Mouse (Mus musculus) forebrain, embryonic 14.5 days (tissue): Measurements from ENCODE around the gene Trpm2. TPM values are rescaled to one million over a fixed set of nuclear protein-coding genes. Genes with fewer than 3 reads are reported as not detected.
A peak's percentile ranks its signal among the peaks of the same experiment; 100 is the strongest.

Experiments
- ATAC-seq: fragments of 200-750 bp; cut with Nextera tagmentation; 2 replicates; pipeline ENCODE4 v1.8.0; 2017; ENCODE audit warnings: mild to moderate bottlenecking, moderate library complexity
- DNase-seq: peaks from one replicate; pipeline ENCODE4 v3.0.0-alpha.2; 2015; ENCODE audit warnings: low spot score
- H3K27ac ChIP-seq: fragments of 300-500 bp; sonication (generic); 2 replicates; pipeline ENCODE4 v1.5.1; 2014; ENCODE audit warnings: low read depth, mild to moderate bottlenecking, control low read depth, low read length, moderate library complexity
- H3K27me3 ChIP-seq: fragments of 300-500 bp; sonication (generic); replicated peaks from 2 replicates; pipeline ENCODE4 v1.6.1; 2014; ENCODE audit warnings: low read length, control low read depth, mixed read lengths; ENCODE audit not compliant: control insufficient read depth, insufficient read depth
- H3K36me3 ChIP-seq: fragments of 300-500 bp; sonication (generic); 2 replicates; pipeline ENCODE4 v1.6.1; 2014; ENCODE audit warnings: low read length, control low read depth; ENCODE audit not compliant: control insufficient read depth, insufficient read depth
- H3K4me1 ChIP-seq: fragments of 300-500 bp; sonication (generic); 2 replicates; pipeline ENCODE4 v1.6.1; 2014; ENCODE audit warnings: antibody characterized with exemption, low read length, control low read depth; ENCODE audit not compliant: control insufficient read depth, insufficient read depth
- H3K4me2 ChIP-seq: fragments of 300-500 bp; sonication (generic); 2 replicates; pipeline ENCODE4 v1.6.1; 2014; ENCODE audit warnings: mild to moderate bottlenecking, control low read depth, low read length
- H3K4me3 ChIP-seq: fragments of 300-500 bp; sonication (generic); 2 replicates; pipeline ENCODE4 v1.5.1; 2014; ENCODE audit warnings: low read depth, low read length, control low read depth
- H3K9ac ChIP-seq: fragments of 300-500 bp; sonication (generic); 2 replicates; pipeline ENCODE4 v1.6.1; 2014; ENCODE audit warnings: mild to moderate bottlenecking, low read length, control low read depth, moderate library complexity
- H3K9me3 ChIP-seq: fragments of 300-500 bp; sonication (generic); replicated peaks from 2 replicates; pipeline ENCODE4 v1.6.1; 2016; ENCODE audit warnings: low read length, control low read depth, mixed read lengths; ENCODE audit not compliant: control insufficient read depth
- WGBS: fragments of 180-500 bp; shearing (Covaris S2); extraction: QIAGEN DNeasy Blood & Tissue Kit; methylation state at CpG from one replicate; pipeline ENCODE4 v1.1.7; 2014; 5-methylcytosine and 5-hydroxymethylcytosine counted together
- polyA plus RNA-seq: library from polyadenylated mRNA; unstranded; fragments of >200 nt; fragmentation: Nextera tagmentation; extraction: Ambion mirVana; gene quantifications from 2 replicates; pipeline ENCODE4 v1.2.1, GENCODE M21; 2014

Gene Trpm2
- polyA plus RNA-seq, 1 experiment from 2014 or later, result 1.4 TPM

DNA sequence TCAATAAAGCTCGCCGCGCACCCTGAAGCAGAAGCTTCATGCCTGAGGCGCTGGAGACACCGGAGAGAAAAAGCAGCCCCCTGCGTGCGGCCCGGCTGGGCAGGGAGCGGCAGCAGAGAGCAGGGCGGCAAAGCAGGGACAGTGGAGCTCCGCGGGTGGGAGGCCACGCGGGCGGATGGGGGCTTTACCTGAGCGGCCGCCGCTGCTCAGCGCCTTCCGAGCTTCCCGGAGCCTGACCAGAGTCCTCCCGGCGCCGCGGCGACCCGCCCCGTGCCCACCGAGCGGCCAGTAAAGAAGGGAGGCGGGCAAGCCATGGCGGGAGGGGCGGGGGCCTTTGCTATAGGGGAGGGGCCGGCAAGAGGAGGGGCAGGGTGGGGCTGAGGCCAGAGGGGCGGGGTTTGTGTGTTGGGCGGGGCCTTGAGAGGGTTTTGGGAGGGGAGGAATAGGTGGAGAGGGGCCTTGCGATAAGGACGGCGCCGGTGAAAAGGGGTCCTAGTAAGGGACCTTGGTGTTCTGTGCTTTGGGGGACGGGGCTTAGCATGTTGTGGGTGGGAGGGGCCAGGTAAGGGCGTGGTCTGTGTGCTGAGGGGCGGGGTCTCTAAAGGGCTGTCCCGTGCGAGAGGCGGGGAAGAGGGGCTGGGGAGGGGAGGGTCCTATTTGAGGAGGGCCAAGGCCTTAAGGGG lies 68.0 kb downstream of the Trpm2 start, which contains the start of gene Lrrc3:
TSS of gene Lrrc3 (minus strand) at position 326 of the 683 bp plus-strand sequence.
- no peaks in the 10 kb centered on the region for H3K9me3 ChIP-seq
- peak; percentile 66 for DNase-seq
- H3K27ac ChIP-seq, result peak within 1 kb of the TSS; percentile 1; the same call in 1 of the 2 replicates
- H3K27me3 ChIP-seq, result no peaks in the 10 kb centered on the region
- peak within 1 kb of the TSS; percentile 71 for H3K9ac ChIP-seq
- H3K4me3 ChIP-seq, result peak within 1 kb of the TSS; percentile 51
- no peaks in the 10 kb centered on the region for H3K4me1 ChIP-seq
- no peaks in the 10 kb centered on the region for H3K36me3 ChIP-seq
- ATAC-seq, result peak; percentile 79
- H3K4me2 ChIP-seq, result peak within 1 kb of the TSS; percentile 82
- under 1% methylated on average over 46 of the region's 46 CpGs for WGBS

DNA sequence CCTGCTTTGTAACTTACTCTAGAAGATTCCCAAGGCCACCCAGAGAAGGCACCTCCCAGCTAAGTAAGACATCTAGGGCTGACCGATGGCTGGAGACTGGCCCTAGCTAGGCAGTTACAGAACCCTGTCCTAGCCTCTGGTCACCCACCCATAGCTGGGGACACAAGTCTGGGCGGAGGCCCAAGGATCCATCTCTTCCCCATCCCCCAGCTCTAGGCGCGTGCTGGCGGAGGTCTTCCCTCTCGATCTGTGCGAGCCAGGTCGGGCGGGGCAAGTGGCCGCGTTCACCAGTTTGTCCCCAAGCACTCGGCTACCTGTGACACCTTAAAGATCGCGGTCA lies 68.5 kb downstream of the Trpm2 start:
- DNase-seq (no peak), ATAC-seq (peak; percentile 35; the same call in 1 of the 2 replicates)
- peak overlapping the region; percentile 82 for H3K4me2 ChIP-seq
- H3K9ac ChIP-seq, result peak overlapping the region; percentile 71
- H3K27ac ChIP-seq, result 0 out of 2 replicates have a peak overlapping the region, but pooled peaks have one; percentile 1
- no peaks in the 10 kb centered on the region for H3K27me3 ChIP-seq
- no peaks in the 10 kb centered on the region for H3K9me3 ChIP-seq
- no peaks in the 10 kb centered on the region for H3K36me3 ChIP-seq
- under 1% methylated on average over 14 of the region's 14 CpGs for WGBS
- no peaks in the 10 kb centered on the region for H3K4me1 ChIP-seq
- H3K4me3 ChIP-seq, result peak overlapping the region; percentile 51

DNA sequence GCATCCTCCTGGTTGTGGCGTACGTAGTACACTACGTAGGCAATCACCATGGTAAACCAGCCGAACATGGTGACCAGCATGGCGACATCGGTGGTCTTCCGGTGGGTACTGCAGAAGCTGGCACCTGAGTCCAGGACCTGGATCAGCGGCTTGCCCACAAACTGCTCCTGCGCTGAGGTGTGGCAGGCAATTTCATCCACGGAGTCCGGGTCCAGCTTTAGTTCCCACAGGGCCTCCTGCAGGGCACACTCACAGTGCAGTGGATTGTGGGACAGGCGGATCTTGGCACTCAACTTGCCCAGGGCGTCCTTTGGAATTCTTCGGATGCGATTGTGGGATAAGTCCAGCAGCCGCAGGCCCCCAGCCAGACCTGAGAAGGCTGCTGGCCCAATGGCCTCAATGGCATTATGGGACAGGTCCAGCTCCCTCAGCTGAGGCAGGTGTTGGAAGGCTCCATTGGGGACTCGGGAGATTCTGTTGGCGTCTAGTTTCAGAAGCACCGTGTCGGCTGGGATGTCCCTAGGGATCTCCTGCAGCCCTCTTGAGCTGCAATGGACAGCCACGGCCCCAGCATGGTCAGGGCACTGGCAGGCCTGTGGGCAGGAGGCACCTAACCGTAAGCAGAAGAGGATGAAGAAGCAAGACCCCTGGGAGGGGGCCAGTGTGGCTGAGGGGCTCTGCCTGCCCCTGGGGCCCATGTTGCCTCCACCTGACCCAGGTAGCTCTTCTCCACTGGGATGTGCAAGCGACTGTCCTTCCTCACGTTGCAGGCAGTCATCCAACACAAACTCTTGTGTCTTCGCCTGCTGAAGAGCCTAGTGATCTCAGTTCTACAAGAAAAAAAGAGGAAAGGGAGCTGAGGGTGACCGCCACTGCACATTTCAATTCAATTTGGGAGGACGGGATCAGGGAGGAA lies 69.2 kb downstream of the Trpm2 start:
- 0 out of 2 replicates have a peak overlapping the region, but pooled peaks have one; percentile 71 for H3K9ac ChIP-seq
- WGBS, result 84% methylated on average over 27 of the region's 27 CpGs
- no peak for DNase-seq

DNA sequence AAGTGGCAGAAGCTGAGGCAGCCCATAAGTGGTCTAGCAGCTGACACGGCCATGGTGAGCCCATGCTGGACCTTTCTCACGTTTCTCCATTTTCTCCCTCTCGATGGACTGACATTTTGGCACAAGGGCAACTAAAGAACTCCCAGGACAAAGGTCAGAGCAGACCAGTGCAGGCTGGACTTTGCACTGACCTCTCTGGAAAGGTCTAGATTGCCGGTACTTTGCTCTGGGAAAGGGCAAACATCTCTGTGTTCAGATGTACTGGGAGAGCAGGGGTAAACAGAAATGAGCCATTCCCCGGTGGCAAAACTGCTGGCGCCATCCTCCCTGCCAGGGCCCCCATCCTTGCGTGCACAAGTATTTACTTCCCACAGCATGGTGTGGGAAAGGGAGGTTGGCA lies 70.2 kb downstream of the Trpm2 start:
- ATAC-seq (no peak), DNase-seq (no peak)
- H3K27ac ChIP-seq, result no peak overlapping the region
- no peaks in the 10 kb centered on the region for H3K27me3 ChIP-seq
- H3K9ac ChIP-seq, result no peak overlapping the region
- no peaks in the 10 kb centered on the region for H3K9me3 ChIP-seq
- 81% methylated on average over 7 of the region's 7 CpGs for WGBS
- no peaks in the 10 kb centered on the region for H3K4me1 ChIP-seq
- no peak overlapping the region for H3K4me2 ChIP-seq
- no peak overlapping the region for H3K4me3 ChIP-seq
- H3K36me3 ChIP-seq, result no peaks in the 10 kb centered on the region

More for the DNA sequence above, 69.2 kb downstream of the Trpm2 start:
- H3K4me1 ChIP-seq, result no peaks in the 10 kb centered on the region
- peak overlapping the region; percentile 82; the same call in 1 of the 2 replicates for H3K4me2 ChIP-seq
- H3K4me3 ChIP-seq, result peak overlapping the region; percentile 51; the same call in 1 of the 2 replicates
- no peaks in the 10 kb centered on the region for H3K36me3 ChIP-seq
- no peak overlapping the region for H3K27ac ChIP-seq
- no peaks in the 10 kb centered on the region for H3K27me3 ChIP-seq
- H3K9me3 ChIP-seq, result no peaks in the 10 kb centered on the region
- no peak for ATAC-seq

DNA sequence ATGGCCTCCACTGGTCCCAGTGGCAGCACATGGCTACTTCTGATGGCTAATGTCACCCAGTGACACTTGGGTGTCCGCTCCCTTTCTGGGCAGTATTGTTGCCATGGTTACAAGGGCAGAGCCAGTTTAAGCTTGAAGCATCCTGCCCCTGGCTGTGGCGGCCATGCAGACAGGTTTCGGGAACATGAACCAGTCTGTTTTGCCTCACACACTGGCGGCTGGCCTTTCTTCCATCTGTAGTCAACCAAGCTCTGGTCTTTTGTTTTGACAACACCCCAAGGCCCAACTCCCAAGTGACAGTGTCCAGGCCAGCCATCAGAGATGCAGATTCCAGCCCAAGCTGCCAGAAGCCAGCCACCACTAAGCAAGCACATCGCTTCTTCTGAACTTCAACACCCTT lies 74.8 kb downstream of the Trpm2 start:
- H3K4me3 ChIP-seq, result no peak overlapping the region
- no peak overlapping the region for H3K27ac ChIP-seq
- no peak overlapping the region for H3K9ac ChIP-seq
- no peaks in the 10 kb centered on the region for H3K9me3 ChIP-seq
- DNase-seq (peak; percentile 14), ATAC-seq (no peak)
- H3K4me2 ChIP-seq, result no peak overlapping the region
- no peaks in the 10 kb centered on the region for H3K27me3 ChIP-seq
- H3K4me1 ChIP-seq, result no peaks in the 10 kb centered on the region
- 77% methylated on average over 5 of the region's 5 CpGs for WGBS
- H3K36me3 ChIP-seq, result no peaks in the 10 kb centered on the region

DNA sequence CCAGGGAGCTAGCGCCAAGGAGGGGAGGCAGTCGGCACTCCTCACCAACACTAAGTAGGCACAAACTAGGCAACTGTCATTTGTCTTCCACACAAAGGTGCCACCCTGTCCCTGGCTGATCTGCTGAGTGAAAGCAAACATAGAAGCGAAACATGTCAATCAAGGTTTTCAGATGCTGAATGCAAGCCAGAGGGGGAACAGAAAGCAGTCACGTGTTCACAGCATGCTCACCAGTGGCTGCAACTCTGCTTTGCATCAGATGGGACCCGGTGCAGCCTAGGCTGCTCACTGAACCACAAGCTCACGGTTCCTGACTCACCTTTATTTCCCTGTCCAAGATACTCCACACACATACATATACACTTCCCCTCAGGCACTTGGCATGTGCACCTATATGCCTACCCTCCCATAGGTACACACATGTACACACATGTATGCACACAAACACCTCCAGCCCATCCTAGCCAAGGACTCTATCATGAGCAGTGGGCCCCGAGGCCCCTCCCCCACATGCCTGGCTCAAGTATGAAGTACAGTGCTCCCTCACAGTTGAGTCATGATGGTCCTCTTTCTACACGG lies 79.3 kb downstream of the Trpm2 start:
- no peaks in the 10 kb centered on the region for H3K9me3 ChIP-seq
- H3K36me3 ChIP-seq, result no peaks in the 10 kb centered on the region
- no peak overlapping the region for H3K9ac ChIP-seq
- no peak for ATAC-seq
- H3K27ac ChIP-seq, result no peak overlapping the region
- H3K27me3 ChIP-seq, result no peaks in the 10 kb centered on the region
- WGBS, result 81% methylated on average over 8 of the region's 8 CpGs
- no peaks in the 10 kb centered on the region for H3K4me1 ChIP-seq
- H3K4me3 ChIP-seq, result no peak overlapping the region
- no peak for DNase-seq
- no peak overlapping the region for H3K4me2 ChIP-seq

DNA sequence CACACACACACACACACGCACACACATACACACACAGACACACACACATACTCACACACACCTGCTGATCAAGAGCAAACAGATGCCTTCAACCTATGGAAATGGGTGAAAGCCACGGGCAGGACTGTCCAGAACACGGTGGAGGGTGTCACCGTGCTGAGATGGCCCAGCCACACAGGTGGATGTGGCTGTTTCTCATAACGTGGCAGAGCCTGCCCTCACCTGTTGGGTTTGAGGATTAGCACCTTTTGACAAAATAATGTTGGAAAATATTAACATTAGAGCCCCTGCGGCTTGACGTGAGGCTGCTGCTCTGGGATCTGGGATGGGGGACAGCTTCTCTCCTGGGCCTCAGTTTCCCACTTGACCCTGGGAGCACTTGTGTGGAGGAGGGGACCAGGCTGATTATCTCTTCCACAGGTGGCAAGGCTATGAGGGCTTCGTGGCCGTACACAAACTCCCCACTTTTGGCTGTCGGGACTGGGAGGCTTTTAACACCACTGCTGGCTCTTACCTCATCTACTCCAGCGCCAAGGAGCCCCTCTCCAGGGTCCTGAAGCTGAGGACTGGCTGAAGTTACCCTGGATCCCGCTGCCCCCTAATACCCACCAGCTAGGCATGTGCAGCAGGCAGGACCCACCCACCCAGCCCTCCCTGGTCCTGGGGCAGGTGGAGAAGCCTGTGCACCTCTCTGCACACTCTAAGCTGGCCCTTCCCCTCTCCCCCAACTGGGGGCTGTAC lies 84.2 kb downstream of the Trpm2 start:
- Histone ChIP-seq H3K27me3 (no peaks in the 10 kb centered on the region), H3K36me3 (no peaks in the 10 kb centered on the region), H3K9me3 (no peaks in the 10 kb centered on the region), H3K27ac (no peak overlapping the region), H3K9ac (no peak overlapping the region), H3K4me1 (no peaks in the 10 kb centered on the region), H3K4me3 (no peak overlapping the region), H3K4me2 (no peak overlapping the region)
- DNase-seq (no peak), ATAC-seq (no peak)
- 64% methylated on average over 12 of the region's 12 CpGs for WGBS

DNA sequence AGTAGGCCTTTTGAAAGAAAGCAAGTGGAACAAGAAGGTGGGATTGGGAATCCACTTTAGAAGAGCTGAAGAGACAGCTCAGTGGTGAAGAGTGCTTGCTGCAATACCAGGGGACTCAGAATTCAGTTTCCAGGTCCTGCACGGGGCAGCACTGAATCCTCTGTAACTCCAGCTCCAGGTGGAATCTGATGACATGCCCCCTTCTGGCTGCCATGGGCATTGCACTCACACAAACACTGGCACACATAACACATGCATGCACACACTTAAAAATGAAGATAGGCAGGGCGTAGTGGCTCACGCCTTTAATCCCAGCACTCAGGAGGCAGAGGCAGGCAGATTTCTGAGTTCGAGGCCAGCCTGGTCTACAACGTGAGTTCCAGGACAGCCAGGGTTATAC lies 87.8 kb downstream of the Trpm2 start:
- 89% methylated on average over 5 of the region's 5 CpGs for WGBS
- Histone ChIP-seq H3K27me3 (no peaks in the 10 kb centered on the region), H3K4me3 (no peak overlapping the region)

More for the DNA sequence above, 87.8 kb downstream of the Trpm2 start:
- no peak overlapping the region for H3K27ac ChIP-seq
- no peaks in the 10 kb centered on the region for H3K9me3 ChIP-seq
- H3K4me1 ChIP-seq, result no peaks in the 10 kb centered on the region
- no peak overlapping the region for H3K9ac ChIP-seq
- H3K36me3 ChIP-seq, result no peaks in the 10 kb centered on the region
- H3K4me2 ChIP-seq, result no peak overlapping the region
- no peak for DNase-seq
- ATAC-seq, result no peak
